In the genomic region with DNA sequence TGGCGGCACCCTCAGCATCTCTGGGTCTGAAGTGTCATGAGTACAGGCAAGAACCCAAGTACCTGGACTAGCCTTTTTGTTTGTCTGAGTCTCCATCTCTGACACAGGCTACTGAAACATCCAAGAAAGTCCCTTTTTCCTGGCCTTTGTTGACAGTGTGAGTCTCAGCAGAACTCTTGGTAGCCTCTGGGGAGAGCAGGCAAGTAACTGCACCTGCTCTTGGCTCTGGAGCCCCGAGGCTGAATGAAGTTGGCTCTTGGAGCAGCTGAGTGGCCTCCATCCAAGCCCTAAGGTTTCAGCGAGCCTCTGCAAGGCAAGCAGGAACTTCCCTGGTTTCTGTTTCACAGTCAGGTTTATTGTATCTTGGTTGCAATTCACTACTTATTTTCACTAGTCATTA, we compare ENCODE assay signal across 14 mouse cellular contexts. TPM values are rescaled to one million over a fixed set of nuclear protein-coding genes. Genes with fewer than 3 reads are reported as not detected.
A peak's percentile ranks its signal among the peaks of the same experiment; 100 is the strongest.
DNase-seq lines count a peak whose midpoint lies in the region; ATAC-seq lines count a peak whose summit lies in the region.
"Had no signal": no experiment of that assay in that cellular context is flagged by ENCODE, and none has a peak within 500 bp of the region (broad histone marks: within the 10 kb centered on the region; RNA-seq: fewer than 3 reads in every experiment).

No protein-coding gene starts in this region.

- intact Hi-C loops in heart, postnatal 10 days (cut with DNase I): no loop called here

- peak; percentile 71 for ATAC-seq in cerebellum, adult (ENCODE audit: insufficient number of reproducible peaks, low FRiP score, low TSS enrichment)
- ATAC-seq: intestine, postnatal 0 days had no signal

- DNase-seq in heart, adult 11 months: peak; percentile 52
- no peak for DNase-seq in heart, postnatal 10 days
- peak; percentile 70 for DNase-seq in MN1 (ENCODE audit: low spot score)
- peak; percentile 68 for DNase-seq in cerebellum, adult 9-11 months
- no peak for DNase-seq in right cerebral cortex, adult 18-20 months
- no peak for DNase-seq in urinary bladder, adult 2 months (ENCODE audit: low spot score)
- DNase-seq in embryo, embryonic 11 days: no peak
- DNase-seq: adrenal gland, postnatal 36 days; B cell, adult 2 months; gastrocnemius, postnatal 25 days; liver, embryonic 13.5 days; right cerebral cortex, postnatal 25 days had no signal

RNA-seq across cellular contexts. Expression of a gene that starts 46.7 kb away (rescaled TPM):
- total RNA-seq in heart, postnatal 10 days (2021): 10 to 100 TPM; 36.4 to 36.5 TPM
- polyA plus RNA-seq in urinary bladder, adult 2 months (2012; rRNA removed): 7.6 and 16.2 TPM in 2 replicates

Comparison
In these comparisons a context has a peak if more than half of its experiments do, and no peak if none do; other contexts are left out.
1. DNase-seq: peak in heart, adult 11 months (single experiment), MN1 (single experiment) and cerebellum, adult 9-11 months (single experiment); none in heart, postnatal 10 days (0 of 2), right cerebral cortex, adult 18-20 months (single experiment), urinary bladder, adult 2 months (single experiment) and embryo, embryonic 11 days (single experiment).